Mouse (Mus musculus): ENCODE measurements around the gene Retreg1.
A peak's percentile ranks its signal among the peaks of the same experiment; 100 is the strongest.
"Not testable (repeated sequence)": the region's sequence is repeated elsewhere in the genome, so short reads cannot be mapped to it uniquely, and the experiment has no call there.

Gene Retreg1

DNA sequence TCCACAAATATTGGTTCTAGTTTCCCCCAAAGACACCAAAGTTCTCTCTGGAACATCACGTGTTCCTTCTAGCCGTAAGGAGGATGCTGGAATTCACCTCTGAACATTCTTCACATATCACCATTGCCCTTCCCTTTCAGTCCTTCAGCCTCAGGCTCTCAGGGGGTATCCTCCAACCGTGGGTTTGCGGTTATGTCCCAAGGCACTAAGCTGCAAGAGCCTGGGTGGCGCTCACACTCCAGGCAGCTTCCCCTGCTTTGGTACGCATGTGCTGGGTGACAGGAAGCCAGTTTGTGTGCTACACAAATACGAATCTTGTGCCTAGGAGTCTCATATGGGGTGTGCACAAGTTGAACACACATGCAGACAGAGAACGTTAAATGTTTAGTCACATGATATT, 104.4 kb downstream of the Retreg1 start:
- DNase-seq (ENCODE audit: low spot score) = no peak

DNA sequence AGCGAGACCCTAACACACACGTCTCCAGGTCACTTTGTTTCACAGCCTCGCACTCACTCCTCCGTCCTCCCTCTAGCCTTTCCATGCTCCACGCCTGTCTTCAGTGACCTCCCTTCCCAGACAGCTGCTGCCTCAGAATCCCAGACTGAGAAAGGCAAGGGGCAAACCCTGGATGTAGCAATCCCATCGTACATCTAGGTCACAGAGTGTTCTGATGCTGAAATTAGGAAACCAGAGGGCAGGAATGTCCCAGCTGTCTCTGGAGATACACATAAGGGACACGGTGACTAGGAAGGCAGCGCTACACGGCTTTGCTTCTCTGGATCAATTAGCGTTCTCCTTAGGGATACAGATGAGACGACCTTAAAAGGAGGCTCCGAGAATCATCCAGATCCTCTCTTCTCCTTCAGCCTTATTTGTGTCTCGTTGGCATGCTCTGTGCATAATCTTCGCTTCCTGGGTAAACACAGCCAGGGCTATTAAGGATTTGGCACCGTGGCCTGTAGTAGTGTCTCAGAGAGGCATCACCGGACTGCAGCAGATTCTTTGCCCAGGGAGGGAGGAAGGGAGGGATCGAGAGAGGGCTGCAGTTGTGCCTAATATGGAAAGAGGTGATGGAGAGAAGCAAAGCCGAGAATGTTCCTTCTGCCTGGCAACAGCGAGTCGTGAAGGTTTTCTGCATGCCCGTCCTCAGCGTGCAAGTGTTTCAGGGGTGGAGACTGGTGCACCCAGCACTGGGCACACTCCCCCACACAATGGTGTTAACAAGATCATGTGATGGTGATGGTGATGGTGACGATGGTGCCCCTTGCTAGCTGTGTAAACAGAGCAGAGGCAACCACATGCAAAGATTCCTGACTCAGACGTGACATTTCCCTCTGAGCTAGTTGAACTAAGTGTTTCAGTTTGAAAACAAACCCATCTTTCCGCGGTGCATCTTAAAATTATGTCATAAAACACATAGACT, 105.6 kb downstream of the Retreg1 start:
- no peak for DNase-seq (ENCODE audit: low spot score)

DNA sequence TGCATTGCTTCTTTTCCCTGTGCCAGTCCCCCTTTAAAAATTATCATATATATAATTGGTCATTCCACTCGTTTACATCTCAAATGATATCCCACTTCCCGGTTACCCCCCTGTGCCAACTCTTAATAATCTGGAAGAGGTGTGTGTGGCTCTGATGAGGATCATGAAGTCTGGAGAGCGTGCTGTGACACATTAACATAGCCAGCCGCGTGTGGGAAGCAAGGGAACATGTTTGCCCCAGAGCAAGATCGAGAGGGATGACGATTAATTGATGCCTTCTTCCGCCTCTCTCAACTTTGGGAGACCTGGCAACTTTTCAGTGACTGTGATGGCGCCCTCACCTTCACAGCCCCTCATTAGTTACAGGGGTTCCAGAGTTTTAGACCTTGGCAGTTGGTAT, 106.7 kb downstream of the Retreg1 start:
- DNase-seq (ENCODE audit: low spot score) = no peak

DNA sequence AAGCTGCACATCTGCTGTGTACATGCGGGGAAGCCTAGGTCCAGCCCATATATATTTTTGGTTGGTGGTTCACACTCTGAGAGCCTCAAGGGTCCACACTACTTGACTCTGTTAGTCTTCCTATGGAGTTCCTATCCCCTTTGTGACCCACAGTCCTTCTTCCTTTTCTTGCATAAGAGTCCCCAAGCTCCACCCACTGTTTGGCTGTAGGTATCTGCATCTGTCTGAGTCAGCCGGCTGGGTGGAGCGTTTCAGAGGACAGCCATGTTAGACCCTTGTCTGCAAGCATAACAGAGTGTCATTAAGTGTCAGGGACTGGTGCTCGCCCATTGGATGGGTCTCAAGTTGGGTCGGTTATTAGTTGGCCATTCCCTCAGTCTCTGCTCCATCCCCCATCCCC, 107.6 kb downstream of the Retreg1 start:
- DNase-seq (ENCODE audit: low spot score) = no peak

DNA sequence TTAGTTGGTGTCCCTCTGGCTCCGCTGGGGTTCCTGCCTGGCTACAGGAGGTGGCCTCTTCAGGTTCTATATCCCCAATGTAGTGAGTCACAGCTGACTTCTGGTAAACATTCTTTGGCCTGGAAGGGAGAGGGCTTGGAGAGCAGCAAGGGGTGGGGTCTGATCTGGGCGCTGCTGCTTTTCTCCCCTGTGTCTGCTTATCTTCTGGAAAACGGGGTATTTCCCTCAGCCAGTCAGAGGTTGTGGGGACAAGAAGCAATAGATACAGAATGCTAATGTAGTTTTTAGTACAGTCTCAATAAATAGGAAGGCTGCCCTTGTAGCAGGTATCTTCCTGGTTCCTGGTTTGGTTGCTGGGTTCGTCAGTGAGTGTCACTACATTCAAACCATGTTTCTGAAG, 108.1 kb downstream of the Retreg1 start:
- DNase-seq (ENCODE audit: low spot score) = no peak

DNA sequence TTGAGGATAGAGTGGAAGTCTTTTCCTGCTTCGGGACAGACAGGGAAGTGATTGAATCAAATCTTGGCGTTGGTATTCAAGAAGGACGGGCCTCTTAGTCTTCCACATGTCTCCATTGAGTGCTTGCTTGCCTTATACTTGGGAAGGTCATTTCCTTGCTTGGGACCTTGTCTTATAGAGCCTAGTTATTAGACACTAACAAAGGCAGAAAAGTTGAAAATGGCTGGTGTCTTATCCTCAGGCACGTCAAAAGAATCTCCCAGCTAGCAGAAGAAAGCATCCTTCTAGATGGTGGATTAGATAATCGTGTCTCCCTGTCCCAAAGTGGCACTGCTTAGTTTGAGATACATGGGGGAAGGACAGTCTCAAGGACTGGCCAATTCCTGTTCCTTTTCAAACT, 113.0 kb downstream of the Retreg1 start:
- DNase-seq (ENCODE audit: low spot score) = no peak

DNA sequence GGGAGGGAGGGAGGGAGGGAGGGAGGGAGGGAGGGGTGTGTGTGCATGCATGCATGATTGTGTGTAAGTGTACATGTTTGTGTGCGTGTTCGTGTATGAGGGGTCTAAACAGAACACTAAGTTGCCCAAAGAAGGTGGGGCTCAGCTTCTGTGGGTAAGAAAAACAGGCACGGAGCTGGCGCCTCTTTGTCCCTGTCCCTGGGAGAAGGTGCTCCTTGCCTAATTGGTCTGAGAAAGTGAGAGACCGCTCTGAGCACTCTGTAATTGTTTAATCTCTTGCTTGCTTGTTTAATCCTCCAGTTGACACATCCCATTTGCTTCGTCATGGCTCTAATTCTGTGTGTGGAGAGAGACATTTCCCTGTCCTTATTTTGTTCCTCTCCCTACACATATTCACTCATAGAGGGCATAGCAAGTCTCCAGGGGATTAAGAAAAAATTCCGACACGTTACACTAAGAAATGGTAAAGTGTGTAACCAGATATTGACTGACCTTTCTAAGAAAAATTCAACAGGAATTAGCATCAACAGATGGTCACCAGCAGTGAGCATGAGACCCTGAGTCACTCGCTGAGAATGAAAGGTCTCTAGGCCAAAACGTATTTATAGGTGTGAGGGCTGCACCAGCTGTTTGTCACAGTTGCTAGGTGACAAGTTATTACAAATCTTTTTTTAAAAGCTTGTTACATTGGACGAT, 113.6 kb downstream of the Retreg1 start:
- DNase-seq (ENCODE audit: low spot score) = no peak

DNA sequence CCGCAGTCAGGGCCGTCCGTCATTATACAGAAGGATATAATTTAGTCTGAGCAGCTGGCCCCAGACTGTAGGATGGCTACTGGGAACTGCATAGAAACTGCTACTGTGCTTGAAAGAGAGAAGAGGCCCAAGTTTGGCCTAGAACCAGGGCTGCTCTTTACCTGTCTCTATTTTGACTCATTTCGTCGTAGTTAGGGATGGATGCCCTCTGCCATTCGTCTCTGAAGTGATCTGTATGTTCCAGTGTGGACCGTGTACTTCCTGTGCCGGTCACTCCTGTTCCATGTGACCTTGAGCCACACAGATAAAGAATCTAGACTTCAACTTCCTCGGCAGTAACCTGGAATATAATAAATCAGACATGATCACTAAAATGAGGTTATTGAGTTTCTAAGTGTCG, 114.7 kb downstream of the Retreg1 start:
- DNase-seq (ENCODE audit: low spot score) = no peak

DNA sequence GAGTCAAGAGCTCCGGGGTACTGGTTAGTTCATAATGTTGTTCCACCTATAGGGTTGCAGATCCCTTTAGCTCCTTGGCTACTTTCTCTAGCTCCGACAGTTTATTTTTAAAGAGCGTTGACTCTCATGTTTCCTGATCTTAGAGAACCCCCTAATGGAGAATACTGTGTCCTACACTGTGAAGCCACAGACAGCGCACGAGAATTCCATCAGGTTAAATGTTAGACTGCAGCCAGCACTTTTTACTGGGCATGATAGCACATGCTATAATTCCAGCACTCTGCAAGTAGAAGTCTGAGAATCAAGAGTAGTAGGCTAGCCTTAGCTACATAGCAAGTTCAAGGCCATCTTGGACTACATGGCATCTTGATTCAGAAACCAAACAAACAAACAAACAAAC, 116.4 kb downstream of the Retreg1 start:
- no peak for DNase-seq (ENCODE audit: low spot score)

DNA sequence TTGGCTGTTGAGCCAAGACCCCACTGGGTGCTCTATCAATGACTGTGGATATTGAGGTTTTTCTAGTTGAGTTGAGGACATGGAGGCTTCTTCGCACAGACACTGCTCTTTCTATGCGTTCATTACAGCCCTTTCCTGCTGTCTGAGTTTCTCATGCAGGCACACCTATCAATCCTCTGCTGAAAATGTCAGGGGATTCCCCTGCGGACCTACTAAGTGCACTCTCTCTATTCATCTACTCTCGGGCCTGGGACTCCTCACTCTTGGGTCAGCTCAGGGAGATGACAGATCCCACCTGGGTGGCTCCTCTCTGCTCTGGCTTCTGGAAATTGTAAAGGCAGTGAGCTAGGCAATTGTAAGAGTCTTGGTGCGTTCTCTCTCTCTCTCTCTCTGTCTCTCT, 117.3 kb downstream of the Retreg1 start:
- no peak for DNase-seq (ENCODE audit: low spot score)

DNA sequence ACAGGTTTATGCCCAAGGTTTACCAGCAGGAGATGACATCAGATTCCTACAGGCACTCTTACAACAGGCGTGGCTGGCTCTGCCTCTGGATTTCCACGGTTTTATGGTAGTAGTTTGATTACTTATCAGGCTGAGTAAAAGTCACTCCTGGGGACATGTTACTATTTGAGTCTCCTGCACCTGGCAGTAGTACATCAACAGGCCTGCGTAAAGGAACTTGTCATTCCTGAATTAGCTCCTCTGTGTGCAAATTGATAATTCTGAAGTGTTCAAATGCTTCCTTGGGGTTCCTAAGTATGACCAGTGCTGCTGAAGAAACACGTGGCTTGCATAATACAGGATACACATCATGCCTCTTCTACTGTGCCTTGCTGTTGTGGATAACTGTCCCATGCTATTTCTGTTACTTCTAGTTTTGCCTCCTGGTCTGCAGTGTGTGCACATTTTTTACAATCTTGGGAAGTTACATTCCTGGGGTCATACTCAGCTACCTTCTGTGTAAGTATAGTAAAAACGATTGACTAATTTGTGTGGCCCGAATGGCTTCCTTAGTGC, 123.3 kb downstream of the Retreg1 start:
- DNase-seq (ENCODE audit: low spot score) = no peak

DNA sequence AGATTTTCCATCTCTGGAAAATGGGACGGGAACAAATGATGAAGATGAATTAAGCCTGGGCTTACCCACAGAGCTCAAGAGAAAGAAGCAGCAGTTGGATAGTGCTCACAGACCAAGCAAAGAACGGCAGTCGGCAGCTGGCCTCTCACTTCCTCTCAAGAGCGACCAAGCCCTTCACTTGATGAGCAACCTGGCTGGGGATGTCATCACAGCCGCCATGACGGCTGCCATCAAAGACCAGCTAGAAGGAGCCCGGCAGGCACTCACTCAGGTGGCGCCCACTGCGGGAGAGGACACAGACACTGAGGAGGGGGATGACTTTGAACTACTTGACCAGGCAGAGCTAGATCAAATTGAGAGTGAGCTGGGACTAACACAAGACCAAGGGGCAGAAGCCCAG, 128.6 kb downstream of the Retreg1 start:
- DNase-seq (ENCODE audit: low spot score) = no peak

DNA sequence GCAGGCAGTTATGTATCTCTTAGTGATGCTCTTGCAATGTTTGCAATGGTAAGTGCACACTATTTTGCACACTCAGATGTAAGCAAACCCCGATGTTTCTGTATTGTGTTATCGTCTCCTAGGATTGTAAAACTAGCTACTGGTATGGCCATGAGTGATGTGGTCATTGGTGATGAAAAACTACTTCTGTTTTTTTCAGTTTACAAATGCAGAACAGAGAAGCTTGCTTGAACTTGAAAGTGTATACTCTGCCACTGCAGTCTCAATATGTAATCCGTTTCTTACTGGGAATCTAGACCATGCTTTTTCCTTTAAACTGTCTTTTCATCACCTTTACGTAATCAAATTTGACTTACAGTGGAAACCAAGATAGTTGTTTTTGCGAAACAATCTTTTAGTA, 129.8 kb downstream of the Retreg1 start:
- no peak for DNase-seq (ENCODE audit: low spot score)

DNA sequence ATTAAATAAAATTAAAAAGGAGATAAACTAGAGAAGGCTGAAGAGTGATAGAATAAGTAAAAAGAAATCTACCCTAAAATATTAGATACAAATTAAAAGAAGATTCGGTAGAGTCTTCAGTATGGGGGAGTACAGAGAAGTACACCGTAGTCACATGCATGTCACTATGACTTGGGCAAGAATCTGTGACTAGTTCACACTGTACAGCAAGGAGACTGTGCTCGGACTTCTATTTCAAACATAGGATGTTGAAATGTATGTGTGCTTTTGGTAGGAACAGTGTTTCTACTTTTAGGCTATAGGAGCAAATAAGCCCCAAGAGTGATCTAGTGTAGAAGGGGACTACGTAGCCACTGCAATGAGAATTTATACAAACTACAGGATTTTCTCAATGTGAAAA, 131.4 kb downstream of the Retreg1 start:
- DNase-seq (ENCODE audit: low spot score) = no peak

DNA sequence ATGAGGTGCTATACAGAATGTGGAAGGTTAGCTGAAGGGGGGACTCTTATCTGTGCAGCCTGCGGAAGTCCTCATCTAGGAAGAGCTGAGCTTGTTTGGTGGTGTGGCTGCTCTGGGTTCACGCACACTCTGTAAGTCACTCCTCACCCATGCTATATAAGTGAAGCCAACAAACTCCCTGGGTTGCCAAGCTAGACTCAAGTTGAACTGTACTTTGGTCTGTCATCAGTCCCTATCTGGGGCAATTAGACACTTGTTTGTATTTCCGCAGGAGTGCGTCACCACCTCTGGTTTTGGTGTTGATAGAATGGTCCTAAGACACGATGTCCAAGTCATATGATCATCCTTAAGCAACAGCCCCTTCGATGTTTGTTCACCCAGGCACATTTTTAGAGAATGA, 132.8 kb downstream of the Retreg1 start:
- no peak for DNase-seq (ENCODE audit: low spot score)

DNA sequence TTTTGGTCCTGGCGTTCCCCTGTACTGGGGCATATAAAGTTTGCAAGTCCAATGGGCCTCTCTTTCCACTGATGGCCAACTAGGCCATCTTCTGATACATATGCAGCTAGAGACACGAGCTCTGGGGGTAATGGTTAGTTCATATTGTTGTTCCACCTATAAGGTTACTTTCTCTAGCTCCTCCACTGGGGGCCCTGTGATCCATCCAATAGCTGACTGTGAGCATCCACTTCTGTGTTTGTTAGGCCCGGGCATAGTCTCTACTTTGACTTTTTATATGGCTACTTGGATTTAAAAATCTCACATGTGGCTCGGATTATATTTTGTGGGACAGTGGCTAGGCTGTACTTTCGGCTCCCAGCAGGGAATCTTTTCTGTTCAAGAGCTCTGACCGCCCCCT, 140.6 kb downstream of the Retreg1 start:
- not testable (repeated sequence) for DNase-seq (ENCODE audit: low spot score)

DNA sequence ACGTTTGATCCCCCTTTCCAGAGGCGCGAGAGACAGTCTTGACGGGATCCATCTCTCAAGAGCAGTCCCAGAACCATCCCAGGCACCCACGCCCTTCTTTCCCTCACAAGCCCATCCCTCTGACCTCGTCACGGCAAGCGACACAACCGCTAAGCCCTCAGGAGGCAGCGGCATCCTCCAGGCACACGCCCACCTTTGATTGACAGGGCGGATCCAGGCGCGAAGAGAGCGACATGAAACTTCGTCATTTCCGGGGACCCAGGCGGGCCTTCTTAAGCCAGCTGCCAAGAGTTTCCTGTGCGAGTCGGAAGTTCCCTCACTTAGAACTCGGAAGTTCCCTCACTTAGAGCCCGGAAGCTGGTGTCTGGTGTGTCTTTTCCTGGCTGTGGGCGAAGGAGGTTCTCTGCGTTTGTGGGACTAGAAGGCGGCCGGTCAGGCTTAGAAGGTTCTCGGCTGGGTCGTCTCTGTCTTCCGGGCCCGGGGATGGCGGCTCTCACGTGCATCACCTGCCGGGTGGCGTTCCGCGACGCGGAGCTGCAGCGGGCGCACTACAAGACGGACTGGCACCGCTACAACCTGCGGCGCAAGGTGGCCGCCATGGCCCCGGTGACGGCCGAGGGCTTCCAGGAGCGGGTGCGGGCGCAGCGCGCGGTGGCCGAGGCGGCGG, 141.2 kb downstream of the Retreg1 start, which contains the start of gene Zfp622:
Zfp622 (plus strand) TSS at position 300 of the 667 bp plus-strand sequence.
- DNase-seq (ENCODE audit: low spot score) = peak; percentile 96

DNA sequence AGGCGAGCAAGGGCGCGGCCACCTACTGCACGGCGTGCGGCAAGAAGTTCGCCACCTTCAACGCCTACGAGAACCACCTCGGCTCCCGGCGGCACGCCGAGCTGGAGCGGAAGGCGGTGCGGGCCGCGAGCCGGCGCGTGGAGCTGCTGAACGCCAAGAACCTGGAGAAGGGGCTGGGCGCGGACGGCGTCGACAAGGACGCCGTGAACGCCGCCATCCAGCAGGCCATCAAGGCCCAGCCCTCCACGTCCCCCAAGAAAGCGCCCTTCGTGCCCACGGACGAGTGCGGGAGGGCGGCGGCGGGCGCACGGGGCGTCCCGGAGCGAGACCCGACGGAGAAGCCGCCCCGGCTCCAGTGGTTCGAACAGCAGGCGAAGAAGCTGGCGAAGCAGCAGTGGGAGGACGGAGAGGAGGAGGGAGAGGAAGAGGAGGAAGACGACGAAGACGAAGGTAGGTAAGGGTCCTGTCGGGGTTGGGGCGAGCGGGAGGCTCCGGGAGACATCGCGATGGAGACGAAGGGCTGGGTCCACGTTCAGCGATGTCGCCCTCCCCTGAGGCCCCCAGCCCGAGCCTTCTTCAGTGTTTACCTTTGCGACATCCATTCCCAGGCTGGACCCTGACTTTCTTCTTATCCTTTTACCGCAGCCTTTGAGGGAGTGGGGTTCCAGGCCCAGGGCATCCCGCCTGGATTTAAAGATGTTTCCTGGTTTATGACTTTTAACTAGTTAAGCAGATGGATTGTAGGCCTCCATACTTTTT, 141.9 kb downstream of the Retreg1 start:
- DNase-seq (ENCODE audit: low spot score) = no peak

DNA sequence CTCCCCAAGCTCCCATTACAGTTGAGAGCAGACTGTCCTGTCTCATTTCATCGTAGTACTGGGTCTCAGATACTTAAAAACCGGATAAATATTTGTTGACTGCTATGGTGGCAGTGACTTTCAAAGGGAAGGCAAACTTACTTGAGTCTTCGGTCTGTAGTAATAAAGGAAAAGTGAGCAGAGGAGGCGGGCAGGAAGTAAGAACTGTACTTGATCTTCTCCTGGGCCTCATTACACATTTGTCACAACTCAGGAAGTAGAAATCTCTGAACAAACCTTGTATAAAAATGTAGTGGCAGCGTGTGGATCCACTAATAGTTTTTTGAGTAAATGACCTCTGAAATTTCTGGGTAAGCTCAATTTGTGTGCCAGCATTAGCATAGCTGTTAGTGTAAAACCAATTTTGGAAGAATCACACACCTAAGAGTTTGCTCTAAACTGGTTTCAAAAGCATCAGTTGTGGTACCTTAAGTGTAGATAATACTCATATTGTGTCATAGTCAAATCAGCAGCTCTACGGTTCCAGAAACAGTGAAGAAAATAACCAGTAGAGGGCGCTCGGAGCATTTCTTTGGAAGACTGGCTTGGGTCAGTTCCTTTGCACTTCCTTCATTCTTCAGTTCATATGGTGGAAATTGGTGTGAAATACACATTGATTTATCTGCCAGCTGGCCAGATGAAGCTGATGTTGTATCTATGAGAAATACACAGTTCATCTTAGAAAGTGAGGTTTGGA, 150.2 kb downstream of the Retreg1 start:
- peak; percentile 75 for DNase-seq (ENCODE audit: low spot score)

DNA sequence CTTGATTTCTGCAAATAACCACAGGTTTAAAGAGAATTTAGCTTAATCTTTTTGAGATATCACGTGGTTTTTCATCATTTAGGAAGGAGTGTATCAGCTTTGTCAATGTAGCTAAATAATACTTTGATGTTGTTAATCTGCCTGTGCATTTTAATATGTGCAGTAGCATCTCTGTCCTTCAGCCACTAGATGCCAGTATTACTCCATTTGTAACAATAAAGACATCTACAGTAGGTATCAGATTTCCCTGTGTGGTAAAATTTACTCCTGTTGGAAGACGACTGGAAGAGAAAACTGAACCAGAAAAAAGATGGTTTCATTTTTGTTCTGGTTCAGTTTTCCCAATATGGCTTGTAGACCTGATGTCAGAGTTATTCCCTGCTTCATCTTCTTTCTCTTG, 152.5 kb downstream of the Retreg1 start:
- no peak for DNase-seq (ENCODE audit: low spot score)

DNA sequence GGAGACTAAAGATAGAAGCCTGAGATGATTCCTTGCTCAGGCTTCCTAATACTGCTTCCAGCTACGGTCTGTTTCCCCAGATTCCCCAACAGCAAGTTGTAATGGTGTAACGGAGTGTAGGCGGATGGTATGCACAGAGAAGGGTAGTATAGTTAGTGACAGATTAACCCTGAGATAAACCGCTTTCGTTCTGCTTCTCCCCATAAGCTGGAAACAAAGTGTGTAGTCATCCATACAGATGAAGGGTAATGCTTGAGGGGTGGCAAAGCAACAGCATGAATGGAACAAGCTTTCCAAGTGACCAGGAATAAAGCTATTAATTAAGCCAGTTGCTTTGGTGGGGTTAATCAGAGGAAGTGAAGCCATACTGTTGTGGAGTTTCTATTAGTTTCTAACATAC, 156.6 kb downstream of the Retreg1 start:
- DNase-seq (ENCODE audit: low spot score) = not testable (repeated sequence)

Data from layer of hippocampus, adult 11-12 months (tissue).